Mouse (Mus musculus) forebrain, embryonic 15.5 days (tissue): Measurements from ENCODE around the gene Lmnb2. TPM values are rescaled to one million over a fixed set of nuclear protein-coding genes. Genes with fewer than 3 reads are reported as not detected.

Experiments used
- ATAC-seq: fragments of 200-750 bp; cut with Nextera tagmentation; replicated peaks from 2 replicates; pipeline ENCODE4 v1.8.0; 2017; ENCODE audit warnings: mild to moderate bottlenecking, moderate TSS enrichment, moderate library complexity
- H3K27ac ChIP-seq: fragments of 300-500 bp; sonication (generic); replicated peaks from 2 replicates; pipeline ENCODE4 v1.5.1; 2015; ENCODE audit warnings: mild to moderate bottlenecking, inconsistent platforms
- H3K27me3 ChIP-seq: fragments of 300-500 bp; sonication (generic); 2 replicates; pipeline ENCODE4 v1.6.1; 2015; ENCODE audit warnings: inconsistent platforms
- H3K36me3 ChIP-seq: fragments of 300-500 bp; sonication (generic); 2 replicates; pipeline ENCODE4 v1.6.1; 2015; ENCODE audit warnings: mild to moderate bottlenecking, inconsistent platforms
- H3K4me1 ChIP-seq: fragments of 300-500 bp; sonication (generic); 2 replicates; pipeline ENCODE4 v1.6.1; 2015; ENCODE audit warnings: inconsistent platforms
- H3K4me2 ChIP-seq: fragments of 300-500 bp; sonication (generic); replicated peaks from 2 replicates; pipeline ENCODE4 v1.6.1; 2015; ENCODE audit warnings: mild to moderate bottlenecking, inconsistent platforms
- H3K4me3 ChIP-seq: fragments of 300-500 bp; sonication (generic); 2 replicates; pipeline ENCODE4 v1.5.1; 2015; ENCODE audit warnings: mild to moderate bottlenecking, inconsistent platforms
- H3K9ac ChIP-seq: fragments of 300-500 bp; sonication (generic); replicated peaks from 2 replicates; pipeline ENCODE4 v1.6.1; 2015; ENCODE audit warnings: mild to moderate bottlenecking, inconsistent platforms
- H3K9me3 ChIP-seq: fragments of 300-500 bp; sonication (generic); 2 replicates; pipeline ENCODE4 v1.6.1; 2016; ENCODE audit warnings: inconsistent platforms
- WGBS: fragments of 180-500 bp; shearing (Covaris S2); methylation state at CpG from one replicate; pipeline ENCODE4 v1.1.7; 2015; ENCODE audit warnings: mixed read lengths; 5-methylcytosine and 5-hydroxymethylcytosine counted together
- polyA plus RNA-seq: library from polyadenylated mRNA; unstranded; fragments of >200 nt; fragmentation: Nextera tagmentation; extraction: Ambion mirVana; gene quantifications from 2 replicates; pipeline ENCODE4 v1.2.1, GENCODE M21; 2015

The Lmnb2 gene
- polyA plus RNA-seq, 1 experiment from 2014 or later: 53.5 TPM

GRCm38 (mm10) chr10:80933421-80933979, 15.5 kb upstream of the Lmnb2 start:
- Histone ChIP-seq H3K27ac (no peak overlapping the region), H3K4me2 (peak overlapping the region; percentile 41), H3K9ac (no peak overlapping the region), H3K9me3 (no peaks in the 10 kb centered on the region), H3K4me1 (peaks cover 81% of the 10 kb centered on the region), H3K36me3 (no peaks in the 10 kb centered on the region), H3K4me3 (peak overlapping the region; percentile 28), H3K27me3 (peaks cover 52% of the 10 kb centered on the region)
- 3% methylated on average over 21 of the region's 21 CpGs for WGBS
- no peak for ATAC-seq

DNA sequence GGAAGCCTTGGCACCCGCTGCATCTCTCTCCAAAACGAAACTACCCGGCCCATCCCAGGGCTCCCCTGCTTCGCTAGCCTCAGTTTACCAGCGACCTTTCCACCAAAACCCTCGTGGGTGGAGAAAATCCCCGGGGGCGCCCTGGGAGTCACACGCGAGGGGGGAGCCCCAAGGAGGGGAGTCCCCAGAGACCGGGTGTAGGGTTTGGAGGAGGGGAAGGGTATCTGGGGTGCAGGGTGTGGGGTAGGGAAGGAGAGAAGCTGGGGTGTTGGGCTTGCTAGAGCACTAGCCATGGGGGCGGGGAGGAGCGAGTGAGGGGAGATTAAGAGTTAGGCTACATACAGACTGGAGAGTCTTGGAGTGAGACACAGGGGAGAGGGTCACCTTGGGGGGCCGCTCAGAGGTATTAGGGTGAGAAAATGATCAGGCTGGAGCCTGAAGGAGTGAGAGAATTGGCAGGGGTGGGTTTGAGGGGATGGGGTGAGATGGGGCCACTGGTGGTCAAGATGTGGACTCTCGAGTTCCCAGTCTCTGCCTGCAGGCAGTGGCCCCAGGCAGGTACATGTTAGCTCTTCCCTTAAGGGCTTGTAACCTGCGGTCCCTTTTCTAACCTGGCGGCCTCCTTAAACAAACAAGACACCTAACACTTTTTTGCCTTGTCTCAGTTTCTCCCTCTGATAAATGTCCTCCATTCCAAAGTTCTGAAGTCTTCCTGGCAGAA, 14.8 kb upstream of the Lmnb2 start:
- Histone ChIP-seq H3K9ac (no peak overlapping the region), H3K27ac (no peak overlapping the region), H3K36me3 (no peaks in the 10 kb centered on the region), H3K4me2 (peak overlapping the region; percentile 99), H3K4me3 (peak overlapping the region; percentile 28), H3K4me1 (peaks cover 76% of the 10 kb centered on the region), H3K9me3 (no peaks in the 10 kb centered on the region), H3K27me3 (peaks cover 52% of the 10 kb centered on the region)
- ATAC-seq: no peak
- 3% methylated on average over 17 of the region's 17 CpGs for WGBS

- Histone ChIP-seq H3K27ac (no peak overlapping the region), H3K4me3 (peak overlapping the region; percentile 24)
- under 1% methylated on average over 20 of the region's 20 CpGs for WGBS
Observed at GRCm38 (mm10) chr10:80932206-80932605, 14.2 kb upstream of the Lmnb2 start.

GRCm38 (mm10) chr10:80931695-80932094, 13.7 kb upstream of the Lmnb2 start:
- H3K4me2 ChIP-seq: peak overlapping the region; percentile 99
- peaks cover 52% of the 10 kb centered on the region for H3K27me3 ChIP-seq
- H3K4me3 ChIP-seq: peak overlapping the region; percentile 56
- H3K36me3 ChIP-seq: no peaks in the 10 kb centered on the region
- H3K4me1 ChIP-seq: peaks cover 66% of the 10 kb centered on the region
- 3% methylated on average over 26 of the region's 26 CpGs for WGBS
- no peaks in the 10 kb centered on the region for H3K9me3 ChIP-seq
- no peak overlapping the region for H3K27ac ChIP-seq
- ATAC-seq: no peak
- no peak overlapping the region for H3K9ac ChIP-seq

More at GRCm38 (mm10) chr10:80932206-80932605, 14.2 kb upstream of the Lmnb2 start:
- peak overlapping the region; percentile 99 for H3K4me2 ChIP-seq
- peaks cover 52% of the 10 kb centered on the region for H3K27me3 ChIP-seq
- ATAC-seq: no peak
- H3K9me3 ChIP-seq: no peaks in the 10 kb centered on the region
- H3K4me1 ChIP-seq: peaks cover 69% of the 10 kb centered on the region
- H3K9ac ChIP-seq: no peak overlapping the region; the same call in 1 of the 2 replicates
- no peaks in the 10 kb centered on the region for H3K36me3 ChIP-seq

GRCm38 (mm10) chr10:80931153-80931671, 13.2 kb upstream of the Lmnb2 start:
- no peaks in the 10 kb centered on the region for H3K36me3 ChIP-seq
- 4% methylated on average over 14 of the region's 14 CpGs for WGBS
- peak overlapping the region; percentile 56; the same call in 1 of the 2 replicates for H3K9ac ChIP-seq
- peaks cover 52% of the 10 kb centered on the region for H3K27me3 ChIP-seq
- no peak overlapping the region for H3K27ac ChIP-seq
- H3K4me2 ChIP-seq: peak overlapping the region; percentile 99
- H3K4me1 ChIP-seq: peaks cover 61% of the 10 kb centered on the region
- peak overlapping the region; percentile 56 for H3K4me3 ChIP-seq
- ATAC-seq: no peak
- H3K9me3 ChIP-seq: no peaks in the 10 kb centered on the region

- Histone ChIP-seq H3K27me3 (peaks cover 52% of the 10 kb centered on the region), H3K4me1 (peaks cover 55% of the 10 kb centered on the region), H3K9me3 (no peaks in the 10 kb centered on the region), H3K27ac (no peak overlapping the region), H3K4me3 (peak overlapping the region; percentile 56), H3K9ac (peak overlapping the region; percentile 56), H3K36me3 (no peaks in the 10 kb centered on the region), H3K4me2 (peak overlapping the region; percentile 99)
- ATAC-seq: peak; percentile 0; the same call in 1 of the 2 replicates
- WGBS: under 1% methylated on average over 45 of the region's 45 CpGs
Observed at GRCm38 (mm10) chr10:80930361-80931152, 12.5 kb upstream of the Lmnb2 start.

DNA sequence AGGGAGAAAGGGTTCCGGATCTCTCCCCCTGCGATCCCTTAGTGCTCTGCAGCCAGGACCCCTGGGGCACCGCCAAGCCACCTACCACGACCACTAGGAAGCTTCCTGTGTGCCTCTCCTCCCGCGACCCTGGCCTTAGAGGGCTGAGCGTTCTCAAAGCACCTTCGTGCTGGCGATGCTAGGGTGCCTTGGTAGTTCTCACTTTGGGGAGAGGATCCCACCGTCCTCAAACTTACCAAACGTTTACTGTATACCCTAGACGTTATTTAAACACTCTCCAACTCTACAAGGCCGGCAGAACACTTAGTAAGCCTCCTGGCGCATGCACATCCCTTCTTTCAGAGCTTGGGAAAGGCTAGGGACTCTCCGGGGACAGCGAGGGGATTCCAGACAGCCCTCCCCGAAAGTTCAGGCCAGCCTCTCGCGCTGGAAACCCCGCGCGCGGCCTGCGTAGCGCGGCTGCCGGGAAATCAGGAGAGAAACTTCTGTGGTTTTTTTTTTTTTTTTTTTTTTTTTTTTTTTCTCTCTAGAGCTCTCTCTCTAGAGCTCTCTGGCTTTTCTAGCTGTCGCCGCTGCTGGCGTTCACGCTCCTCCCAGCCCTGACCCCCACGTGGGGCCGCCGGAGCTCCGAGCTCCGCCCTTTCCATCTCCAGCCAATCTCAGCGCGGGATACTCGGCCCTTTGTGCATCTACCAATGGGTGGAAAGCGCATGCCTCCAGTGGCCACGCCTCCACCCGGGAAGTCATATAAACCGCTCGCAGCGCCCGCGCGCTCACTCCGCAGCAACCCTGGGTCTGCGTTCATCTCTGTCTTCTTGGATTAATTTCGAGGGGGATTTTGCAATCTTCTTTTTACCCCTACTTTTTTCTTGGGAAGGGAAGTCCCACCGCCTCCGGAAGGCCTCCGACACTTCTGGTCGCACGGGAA, 11.5 kb upstream of the Lmnb2 start, which contains the start of gene Gadd45b:
TSS of gene Gadd45b (plus strand) at position 775 of the 928 bp plus-strand sequence.
- H3K27me3 ChIP-seq: peaks cover 44% of the 10 kb centered on the region
- H3K9ac ChIP-seq: peak within 1 kb of the TSS; percentile 80
- H3K4me2 ChIP-seq: peak within 1 kb of the TSS; percentile 99
- peaks cover 51% of the 10 kb centered on the region for H3K4me1 ChIP-seq
- H3K4me3 ChIP-seq: peak within 1 kb of the TSS; percentile 56
- H3K27ac ChIP-seq: peak within 1 kb of the TSS; percentile 71
- under 1% methylated on average over 56 of the region's 56 CpGs for WGBS
- H3K36me3 ChIP-seq: no peaks in the 10 kb centered on the region
- no peaks in the 10 kb centered on the region for H3K9me3 ChIP-seq
- ATAC-seq: peak; percentile 92

GRCm38 (mm10) chr10:80928586-80929298, 10.7 kb upstream of the Lmnb2 start:
- H3K4me2 ChIP-seq: peak overlapping the region; percentile 99
- H3K36me3 ChIP-seq: no peaks in the 10 kb centered on the region
- under 1% methylated on average over 48 of the region's 48 CpGs for WGBS

GRCm38 (mm10) chr10:80925472-80925871, 7.4 kb upstream of the Lmnb2 start:
- H3K4me2 ChIP-seq: no peak overlapping the region
- H3K27me3 ChIP-seq: peaks cover 5% of the 10 kb centered on the region; the same call in 1 of the 2 replicates
- H3K4me3 ChIP-seq: no peak overlapping the region
- peaks cover 16% of the 10 kb centered on the region for H3K4me1 ChIP-seq
- H3K36me3 ChIP-seq: no peaks in the 10 kb centered on the region
- H3K9ac ChIP-seq: no peak overlapping the region
- no peaks in the 10 kb centered on the region for H3K9me3 ChIP-seq
- no peak for ATAC-seq
- 34% methylated on average over 3 of the region's 3 CpGs for WGBS
- H3K27ac ChIP-seq: no peak overlapping the region

More at GRCm38 (mm10) chr10:80928586-80929298, 10.7 kb upstream of the Lmnb2 start:
- Histone ChIP-seq H3K27ac (peak overlapping the region; percentile 71), H3K27me3 (peaks cover 36% of the 10 kb centered on the region), H3K9ac (peak overlapping the region; percentile 80), H3K4me3 (peak overlapping the region; percentile 56), H3K9me3 (no peaks in the 10 kb centered on the region), H3K4me1 (peaks cover 49% of the 10 kb centered on the region)
- peak; percentile 37 for ATAC-seq

DNA sequence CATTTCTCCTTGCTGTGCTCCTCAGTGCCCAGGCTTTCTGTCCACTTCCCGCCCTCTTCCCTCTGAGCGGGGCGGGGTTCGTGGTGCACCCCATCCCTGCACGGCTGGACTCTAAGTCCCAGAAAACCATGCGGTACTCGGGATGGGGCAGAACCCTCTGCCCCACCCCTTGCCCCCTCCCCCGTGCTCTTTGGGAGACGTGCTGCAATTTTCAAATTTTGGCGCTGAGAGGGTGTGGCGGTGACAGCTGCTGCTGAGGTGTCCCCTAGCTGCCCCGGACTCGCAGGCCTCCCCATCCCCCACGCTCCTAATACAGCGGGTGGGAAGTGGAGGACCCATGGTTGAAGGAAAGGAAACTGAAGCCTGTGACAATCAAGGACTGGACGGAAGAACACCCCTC, 3.9 kb upstream of the Lmnb2 start:
- 4% methylated on average over 16 of the region's 16 CpGs for WGBS
- peak overlapping the region; percentile 18; the same call in 1 of the 2 replicates for H3K9ac ChIP-seq
- H3K4me3 ChIP-seq: peak overlapping the region; percentile 9; the same call in 1 of the 2 replicates

More for the DNA sequence above, 3.9 kb upstream of the Lmnb2 start:
- Histone ChIP-seq H3K27ac (no peak overlapping the region), H3K36me3 (no peaks in the 10 kb centered on the region), H3K4me1 (peaks cover 10% of the 10 kb centered on the region), H3K9me3 (no peaks in the 10 kb centered on the region), H3K27me3 (no peaks in the 10 kb centered on the region), H3K4me2 (peak overlapping the region; percentile 34)
- ATAC-seq: 0 out of 2 replicates have a peak, but pooled peaks have one; percentile 15
